Comparison of ENCODE assay signal across 15 mouse cellular contexts in the genomic region with DNA sequence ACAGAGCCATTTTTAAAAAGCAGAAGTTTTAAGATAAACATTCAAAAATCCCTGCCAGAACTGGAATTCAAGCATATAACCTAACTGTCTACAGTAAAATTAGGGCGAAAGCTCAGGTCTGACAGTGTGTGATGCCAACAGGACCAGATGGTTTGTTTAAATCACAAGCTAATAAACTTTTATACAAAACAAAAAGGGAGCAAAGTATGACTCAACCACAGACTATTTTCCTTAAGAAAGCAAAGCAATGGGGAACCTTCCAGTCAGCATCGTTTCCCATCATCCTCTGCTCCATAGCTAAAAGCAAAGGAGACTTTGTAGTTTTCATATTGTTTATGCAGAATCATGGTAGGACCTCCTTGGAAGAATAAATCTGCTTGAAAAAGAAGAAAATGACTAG.
"Had no signal": no experiment of that assay in that cellular context is flagged by ENCODE, and none has a peak within 500 bp of the region (broad histone marks: within the 10 kb centered on the region; RNA-seq: fewer than 3 reads in every experiment).

No protein-coding gene starts in this region.

- H3K4me1 ChIP-seq: limb, embryonic 13.5 days; midbrain, embryonic 12.5 days; neural tube, embryonic 13.5 days had no signal

- H3K4me3 ChIP-seq: layer of hippocampus, adult 2 months; limb, embryonic 13.5 days; midbrain, embryonic 12.5 days; neural tube, embryonic 13.5 days had no signal

- ATAC-seq: inflammation-experienced regulatory T-cells, adult 6 months; intestine, postnatal 0 days; midbrain, embryonic 16.5 days had no signal

- H3K36me3 ChIP-seq: midbrain, embryonic 12.5 days had no signal

- H3K9ac ChIP-seq: limb, embryonic 13.5 days; liver, embryonic 14.5 days; midbrain, embryonic 12.5 days; neural tube, embryonic 13.5 days had no signal

- H3K27ac ChIP-seq: layer of hippocampus, adult 2 months; limb, embryonic 13.5 days; liver, embryonic 14.5 days; midbrain, embryonic 12.5 days; neural tube, embryonic 13.5 days had no signal

- H3K27me3 ChIP-seq: limb, embryonic 13.5 days; midbrain, embryonic 12.5 days; neural tube, embryonic 13.5 days had no signal

- H3K4me2 ChIP-seq: limb, embryonic 13.5 days; midbrain, embryonic 12.5 days; neural tube, embryonic 13.5 days had no signal

- H3K9me3 ChIP-seq: limb, embryonic 13.5 days; midbrain, embryonic 12.5 days; neural tube, embryonic 13.5 days had no signal

- DNase-seq: kidney, adult 8-10 months; kidney, postnatal 10 days; kidney, postnatal 4 days; left cerebral cortex, postnatal 4 days; right cerebral cortex, postnatal 14 days; thymus, adult 2 months; thymus, postnatal 25 days had no signal
